Mouse (Mus musculus): ENCODE measurements around the gene Adam12. TPM values are rescaled to one million over a fixed set of nuclear protein-coding genes. Genes with fewer than 3 reads are reported as not detected.

Gene Adam12
- polyA plus RNA-seq, 1 experiment from 2014 or later = 2.6 TPM

- WGBS = 88% methylated on average over 3 of the region's 3 CpGs
- Histone ChIP-seq H3K27me3 (no peaks in the 10 kb centered on the region), H3K36me3 (no peaks in the 10 kb centered on the region), H3K27ac (no peak overlapping the region), H3K4me3 (no peak overlapping the region), H3K4me1 (replicated peaks) (no peaks in the 10 kb centered on the region), H3K9ac (no peak overlapping the region), H3K4me2 (no peak overlapping the region), H3K9me3 (no peaks in the 10 kb centered on the region)
- no peak for ATAC-seq (ENCODE audit: low FRiP score)
Measured at GRCm38 (mm10) chr7:134046376-134046775, 185.6 kb downstream of the Adam12 start.

- no peak overlapping the region for H3K27ac ChIP-seq
- H3K36me3 ChIP-seq = no peaks in the 10 kb centered on the region
- no peaks in the 10 kb centered on the region for H3K27me3 ChIP-seq
- no peak overlapping the region for H3K4me3 ChIP-seq
- no peak overlapping the region for H3K9ac ChIP-seq
- H3K4me2 ChIP-seq = no peak overlapping the region
- ATAC-seq (ENCODE audit: low FRiP score) = no peak
- H3K4me1 ChIP-seq (replicated peaks) = no peaks in the 10 kb centered on the region
- H3K9me3 ChIP-seq = no peaks in the 10 kb centered on the region
Measured at GRCm38 (mm10) chr7:134043576-134043975, 188.4 kb downstream of the Adam12 start.

- Histone ChIP-seq H3K4me2 (no peak overlapping the region), H3K9ac (no peak overlapping the region), H3K27ac (no peak overlapping the region), H3K4me3 (no peak overlapping the region), H3K9me3 (no peaks in the 10 kb centered on the region), H3K4me1 (replicated peaks) (no peaks in the 10 kb centered on the region), H3K36me3 (no peaks in the 10 kb centered on the region), H3K27me3 (no peaks in the 10 kb centered on the region)
- ATAC-seq (ENCODE audit: low FRiP score) = no peak
Measured at GRCm38 (mm10) chr7:134042614-134043013, 189.3 kb downstream of the Adam12 start.

DNA sequence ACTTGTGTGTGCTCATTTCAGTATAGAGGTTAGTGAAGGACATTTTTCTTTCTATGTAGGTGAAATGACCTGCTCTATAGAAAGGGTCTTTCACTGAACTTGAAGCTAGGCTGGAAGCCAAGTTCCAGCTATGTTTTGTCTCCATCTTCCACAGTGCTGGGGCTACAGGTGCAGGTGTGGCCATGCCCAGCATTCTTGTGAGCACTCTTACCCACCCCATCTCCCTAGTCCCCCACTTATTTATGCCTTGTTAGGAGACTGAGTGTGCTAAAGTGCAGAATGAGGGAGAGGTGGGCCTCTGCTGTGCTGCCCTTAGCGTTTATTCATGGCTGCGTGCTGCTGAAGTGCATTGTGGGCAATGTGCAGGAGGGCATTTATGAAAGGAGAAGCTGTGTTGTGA, 198.0 kb downstream of the Adam12 start:
- Histone ChIP-seq H3K27me3 (0 out of 2 replicates have a peak, but pooled peaks cover 5% of the 10 kb centered on the region), H3K27ac (no peak overlapping the region), H3K4me1 (replicated peaks) (no peaks in the 10 kb centered on the region), H3K4me2 (no peak overlapping the region), H3K4me3 (no peak overlapping the region), H3K9ac (no peak overlapping the region), H3K9me3 (no peaks in the 10 kb centered on the region), H3K36me3 (no peaks in the 10 kb centered on the region)
- no peak for ATAC-seq (ENCODE audit: low FRiP score)
- 85% methylated on average over 2 of the region's 2 CpGs for WGBS

GRCm38 (mm10) chr7:134032959-134033366, 199.0 kb downstream of the Adam12 start:
- no peak overlapping the region for H3K9ac ChIP-seq
- no peaks in the 10 kb centered on the region for H3K9me3 ChIP-seq
- ATAC-seq (ENCODE audit: low FRiP score) = no peak
- H3K36me3 ChIP-seq = no peaks in the 10 kb centered on the region
- H3K4me1 ChIP-seq (replicated peaks) = 0 out of 2 replicates have a peak, but pooled peaks cover 5% of the 10 kb centered on the region
- H3K4me3 ChIP-seq = no peak overlapping the region
- no peak overlapping the region for H3K4me2 ChIP-seq
- 0 out of 2 replicates have a peak, but pooled peaks cover 5% of the 10 kb centered on the region for H3K27me3 ChIP-seq
- WGBS = 36% methylated on average over 6 of the region's 6 CpGs
- H3K27ac ChIP-seq = no peak overlapping the region

DNA sequence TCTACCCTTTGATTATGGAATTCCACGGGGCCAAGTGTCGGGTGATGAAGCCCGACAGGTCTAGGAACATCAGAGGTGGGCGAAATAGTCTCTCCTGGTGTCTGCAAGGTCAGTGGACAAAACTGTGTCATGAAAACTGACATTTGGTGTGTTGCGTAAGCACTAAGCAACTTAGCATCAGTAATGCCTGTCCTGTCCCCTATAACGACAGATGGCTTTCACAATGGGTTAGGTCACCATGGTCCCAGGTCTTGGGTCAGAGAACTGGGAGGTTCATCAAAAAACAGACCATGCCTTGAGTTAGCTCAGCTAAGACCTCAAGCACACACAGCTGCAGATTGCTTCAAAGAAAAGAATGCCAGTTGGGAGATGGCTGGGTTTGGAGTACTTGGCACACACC, 200.2 kb downstream of the Adam12 start:
- ATAC-seq (ENCODE audit: low FRiP score) = no peak

DNA sequence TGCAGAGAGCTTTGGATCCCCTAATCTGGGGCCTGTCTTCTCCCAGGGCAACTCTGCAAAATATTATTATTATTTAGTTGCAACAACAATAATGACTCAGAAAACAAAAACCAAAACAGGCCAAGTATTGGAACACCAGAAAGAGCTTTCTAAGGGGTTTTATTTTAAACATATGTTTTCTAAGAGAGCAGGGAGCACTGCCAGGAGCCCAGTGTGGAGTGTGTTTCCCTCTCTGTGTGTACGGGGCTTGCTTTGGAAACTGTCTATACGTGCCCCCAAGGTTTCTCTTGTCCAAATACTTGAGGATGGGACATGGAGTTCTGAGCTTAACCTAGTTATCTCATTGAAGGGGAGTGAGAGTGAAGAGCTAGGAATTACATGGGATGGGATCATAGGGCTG, 200.7 kb downstream of the Adam12 start:
- 73% methylated on average over 2 of the region's 2 CpGs for WGBS
- no peak for ATAC-seq (ENCODE audit: low FRiP score)
- Histone ChIP-seq H3K36me3 (no peaks in the 10 kb centered on the region), H3K27ac (no peak overlapping the region), H3K4me1 (replicated peaks) (peaks cover 16% of the 10 kb centered on the region), H3K9me3 (no peaks in the 10 kb centered on the region), H3K4me2 (no peak overlapping the region), H3K9ac (no peak overlapping the region), H3K27me3 (0 out of 2 replicates have a peak, but pooled peaks cover 5% of the 10 kb centered on the region), H3K4me3 (no peak overlapping the region)

More for the DNA sequence above, 200.2 kb downstream of the Adam12 start:
- WGBS = 87% methylated on average over 6 of the region's 6 CpGs
- Histone ChIP-seq H3K9me3 (no peaks in the 10 kb centered on the region), H3K27ac (no peak overlapping the region), H3K27me3 (0 out of 2 replicates have a peak, but pooled peaks cover 5% of the 10 kb centered on the region), H3K4me2 (no peak overlapping the region), H3K4me3 (no peak overlapping the region), H3K4me1 (replicated peaks) (peaks cover 10% of the 10 kb centered on the region), H3K36me3 (no peaks in the 10 kb centered on the region), H3K9ac (no peak overlapping the region)

- H3K4me3 ChIP-seq = no peak overlapping the region
- no peak for ATAC-seq (ENCODE audit: low FRiP score)
- H3K27ac ChIP-seq = no peak overlapping the region
- H3K4me2 ChIP-seq = no peak overlapping the region
- H3K27me3 ChIP-seq = 0 out of 2 replicates have a peak, but pooled peaks cover 5% of the 10 kb centered on the region
- WGBS = 66% methylated on average over 7 of the region's 7 CpGs
- no peaks in the 10 kb centered on the region for H3K36me3 ChIP-seq
- H3K9ac ChIP-seq = no peak overlapping the region
- H3K4me1 ChIP-seq (replicated peaks) = peaks cover 18% of the 10 kb centered on the region
- H3K9me3 ChIP-seq = no peaks in the 10 kb centered on the region
Measured at GRCm38 (mm10) chr7:134028281-134028830, 203.6 kb downstream of the Adam12 start.

- H3K4me2 ChIP-seq = no peak overlapping the region
- WGBS = 19% methylated on average over 5 of the region's 5 CpGs
- H3K36me3 ChIP-seq = no peaks in the 10 kb centered on the region
- H3K27ac ChIP-seq = no peak overlapping the region
- peaks cover 18% of the 10 kb centered on the region for H3K4me1 ChIP-seq (replicated peaks)
- H3K27me3 ChIP-seq = 0 out of 2 replicates have a peak, but pooled peaks cover 4% of the 10 kb centered on the region
- no peak overlapping the region for H3K4me3 ChIP-seq
- ATAC-seq (ENCODE audit: low FRiP score) = no peak
- H3K9ac ChIP-seq = no peak overlapping the region
- H3K9me3 ChIP-seq = no peaks in the 10 kb centered on the region
Measured at GRCm38 (mm10) chr7:134027020-134027415, 204.9 kb downstream of the Adam12 start.

- no peak for ATAC-seq (ENCODE audit: low FRiP score)
- Histone ChIP-seq H3K4me1 (replicated peaks) (peaks cover 18% of the 10 kb centered on the region), H3K4me3 (no peak overlapping the region), H3K27me3 (no peaks in the 10 kb centered on the region), H3K9ac (no peak overlapping the region), H3K4me2 (no peak overlapping the region), H3K36me3 (no peaks in the 10 kb centered on the region), H3K9me3 (no peaks in the 10 kb centered on the region), H3K27ac (no peak overlapping the region; the same call in 1 of the 2 replicates)
- 48% methylated on average over 16 of the region's 16 CpGs for WGBS
Measured at GRCm38 (mm10) chr7:134026200-134027019, 205.5 kb downstream of the Adam12 start.

GRCm38 (mm10) chr7:134022157-134022885, 209.6 kb downstream of the Adam12 start:
- ATAC-seq (ENCODE audit: low FRiP score) = no peak

GRCm38 (mm10) chr7:134015226-134015625, 216.7 kb downstream of the Adam12 start:
- H3K27ac ChIP-seq = 0 out of 2 replicates have a peak overlapping the region, but pooled peaks have one; percentile 52
- H3K4me3 ChIP-seq = no peak overlapping the region

More at GRCm38 (mm10) chr7:134022157-134022885, 209.6 kb downstream of the Adam12 start:
- Histone ChIP-seq H3K36me3 (no peaks in the 10 kb centered on the region), H3K4me1 (replicated peaks) (peaks cover 13% of the 10 kb centered on the region), H3K4me3 (no peak overlapping the region), H3K9me3 (no peaks in the 10 kb centered on the region), H3K27ac (no peak overlapping the region), H3K27me3 (no peaks in the 10 kb centered on the region), H3K9ac (no peak overlapping the region), H3K4me2 (no peak overlapping the region)
- WGBS = 58% methylated on average over 2 of the region's 2 CpGs

More at GRCm38 (mm10) chr7:134015226-134015625, 216.7 kb downstream of the Adam12 start:
- 63% methylated on average over 4 of the region's 4 CpGs for WGBS
- ATAC-seq (ENCODE audit: low FRiP score) = no peak
- H3K9me3 ChIP-seq = no peaks in the 10 kb centered on the region
- peaks cover 7% of the 10 kb centered on the region; the same call in 1 of the 2 replicates for H3K4me1 ChIP-seq (replicated peaks)
- no peak overlapping the region for H3K4me2 ChIP-seq
- no peaks in the 10 kb centered on the region for H3K36me3 ChIP-seq
- H3K27me3 ChIP-seq = no peaks in the 10 kb centered on the region
- no peak overlapping the region for H3K9ac ChIP-seq
